Mouse (Mus musculus): Measurements from ENCODE around the gene Atpif1. TPM values are rescaled to one million over a fixed set of nuclear protein-coding genes. Genes with fewer than 3 reads are reported as not detected.

Atpif1 gene
- polyA plus RNA-seq, 1 experiment from 2014 or later, result 1,234 TPM

- H3K27me3 ChIP-seq, result no peaks in the 10 kb centered on the region
- no peaks in the 10 kb centered on the region for H3K9me3 ChIP-seq (replicated peaks)
- 63% methylated on average over 6 of the region's 6 CpGs for WGBS
- H3K4me2 ChIP-seq (replicated peaks), result no peak overlapping the region
- H3K9ac ChIP-seq, result no peak overlapping the region
- no peak for ATAC-seq (ENCODE audit: low FRiP score)
- no peak overlapping the region for H3K27ac ChIP-seq
- peaks cover 4% of the 10 kb centered on the region; the same call in 1 of the 2 replicates for H3K4me1 ChIP-seq
- no peak overlapping the region for H3K4me3 ChIP-seq
- H3K36me3 ChIP-seq, result no peaks in the 10 kb centered on the region
Observed at GRCm38 (mm10) chr4:132505034-132505738, 28.3 kb downstream of the Atpif1 start.

GRCm38 (mm10) chr4:132503344-132503743, 30.1 kb downstream of the Atpif1 start:
- WGBS, result 83% methylated on average over 11 of the region's 11 CpGs

GRCm38 (mm10) chr4:132501639-132502038, 31.8 kb downstream of the Atpif1 start:
- WGBS, result 94% methylated on average over 6 of the region's 6 CpGs
- H3K4me3 ChIP-seq, result no peak overlapping the region
- no peak overlapping the region for H3K4me2 ChIP-seq (replicated peaks)
- H3K36me3 ChIP-seq, result peaks cover 20% of the 10 kb centered on the region
- H3K27me3 ChIP-seq, result no peaks in the 10 kb centered on the region
- H3K4me1 ChIP-seq, result no peaks in the 10 kb centered on the region
- no peak overlapping the region for H3K9ac ChIP-seq
- H3K9me3 ChIP-seq (replicated peaks), result no peaks in the 10 kb centered on the region
- H3K27ac ChIP-seq, result no peak overlapping the region
- ATAC-seq (ENCODE audit: low FRiP score), result no peak

More at GRCm38 (mm10) chr4:132503344-132503743, 30.1 kb downstream of the Atpif1 start:
- no peaks in the 10 kb centered on the region; the same call in 1 of the 2 replicates for H3K4me1 ChIP-seq
- H3K9ac ChIP-seq, result no peak overlapping the region
- no peak for ATAC-seq (ENCODE audit: low FRiP score)
- no peak overlapping the region for H3K4me3 ChIP-seq
- H3K36me3 ChIP-seq, result 0 out of 2 replicates have a peak, but pooled peaks cover 6% of the 10 kb centered on the region
- H3K9me3 ChIP-seq (replicated peaks), result no peaks in the 10 kb centered on the region
- H3K27ac ChIP-seq, result no peak overlapping the region
- H3K4me2 ChIP-seq (replicated peaks), result no peak overlapping the region
- no peaks in the 10 kb centered on the region for H3K27me3 ChIP-seq

GRCm38 (mm10) chr4:132494271-132494918, 39.1 kb downstream of the Atpif1 start:
- ATAC-seq (ENCODE audit: low FRiP score), result no peak
- H3K36me3 ChIP-seq, result peaks cover 35% of the 10 kb centered on the region
- H3K4me1 ChIP-seq, result peaks cover 11% of the 10 kb centered on the region; the same call in 1 of the 2 replicates

GRCm38 (mm10) chr4:132492178-132493060, 41.0 kb downstream of the Atpif1 start:
- WGBS, result 66% methylated on average over 10 of the region's 10 CpGs
- H3K4me2 ChIP-seq (replicated peaks), result no peak overlapping the region
- ATAC-seq (ENCODE audit: low FRiP score), result no peak
- peak overlapping the region; percentile 52; the same call in 1 of the 2 replicates for H3K27ac ChIP-seq
- no peaks in the 10 kb centered on the region for H3K27me3 ChIP-seq
- H3K36me3 ChIP-seq, result peaks cover 23% of the 10 kb centered on the region
- no peaks in the 10 kb centered on the region for H3K9me3 ChIP-seq (replicated peaks)
- no peak overlapping the region for H3K4me3 ChIP-seq
- H3K4me1 ChIP-seq, result peaks cover 11% of the 10 kb centered on the region; the same call in 1 of the 2 replicates
- H3K9ac ChIP-seq, result peak overlapping the region; percentile 28; the same call in 1 of the 2 replicates

More at GRCm38 (mm10) chr4:132494271-132494918, 39.1 kb downstream of the Atpif1 start:
- Histone ChIP-seq H3K4me3 (no peak overlapping the region), H3K27ac (no peak overlapping the region), H3K9ac (no peak overlapping the region), H3K4me2 (replicated peaks) (no peak overlapping the region), H3K27me3 (no peaks in the 10 kb centered on the region), H3K9me3 (replicated peaks) (no peaks in the 10 kb centered on the region)
- 92% methylated on average over 20 of the region's 20 CpGs for WGBS

GRCm38 (mm10) chr4:132491748-132492147, 41.7 kb downstream of the Atpif1 start:
- WGBS, result 84% methylated on average over 6 of the region's 6 CpGs
- ATAC-seq (ENCODE audit: low FRiP score), result no peak
- no peak overlapping the region for H3K9ac ChIP-seq
- H3K36me3 ChIP-seq, result peaks cover 17% of the 10 kb centered on the region
- no peaks in the 10 kb centered on the region for H3K27me3 ChIP-seq
- no peaks in the 10 kb centered on the region for H3K9me3 ChIP-seq (replicated peaks)
- H3K4me1 ChIP-seq, result peaks cover 11% of the 10 kb centered on the region; the same call in 1 of the 2 replicates
- no peak overlapping the region for H3K4me2 ChIP-seq (replicated peaks)
- no peak overlapping the region for H3K4me3 ChIP-seq
- peak overlapping the region; percentile 52; the same call in 1 of the 2 replicates for H3K27ac ChIP-seq

- peaks cover 11% of the 10 kb centered on the region; the same call in 1 of the 2 replicates for H3K4me1 ChIP-seq
- H3K9ac ChIP-seq, result no peak overlapping the region
- H3K27ac ChIP-seq, result no peak overlapping the region
- H3K27me3 ChIP-seq, result no peaks in the 10 kb centered on the region
- no peak overlapping the region for H3K4me2 ChIP-seq (replicated peaks)
- WGBS, result 91% methylated on average over 8 of the region's 8 CpGs
- no peak overlapping the region for H3K4me3 ChIP-seq
- H3K36me3 ChIP-seq, result peaks cover 14% of the 10 kb centered on the region; the same call in 1 of the 2 replicates
- no peaks in the 10 kb centered on the region for H3K9me3 ChIP-seq (replicated peaks)
- no peak for ATAC-seq (ENCODE audit: low FRiP score)
Observed at GRCm38 (mm10) chr4:132491057-132491456, 42.4 kb downstream of the Atpif1 start.

GRCm38 (mm10) chr4:132490273-132491010, 43.0 kb downstream of the Atpif1 start:
- Histone ChIP-seq H3K27me3 (no peaks in the 10 kb centered on the region), H3K9ac (no peak overlapping the region), H3K9me3 (replicated peaks) (no peaks in the 10 kb centered on the region), H3K4me2 (replicated peaks) (no peak overlapping the region), H3K4me1 (peaks cover 11% of the 10 kb centered on the region; the same call in 1 of the 2 replicates), H3K36me3 (peaks cover 11% of the 10 kb centered on the region; the same call in 1 of the 2 replicates), H3K4me3 (no peak overlapping the region), H3K27ac (no peak overlapping the region)
- 95% methylated on average over 15 of the region's 15 CpGs for WGBS
- no peak for ATAC-seq (ENCODE audit: low FRiP score)

- Histone ChIP-seq H3K4me3 (no peak overlapping the region), H3K4me2 (replicated peaks) (no peak overlapping the region), H3K9ac (no peak overlapping the region), H3K4me1 (peaks cover 11% of the 10 kb centered on the region; the same call in 1 of the 2 replicates), H3K9me3 (replicated peaks) (no peaks in the 10 kb centered on the region), H3K27me3 (no peaks in the 10 kb centered on the region), H3K27ac (no peak overlapping the region), H3K36me3 (no peaks in the 10 kb centered on the region)
- no peak for ATAC-seq (ENCODE audit: low FRiP score)
- 80% methylated on average over 6 of the region's 6 CpGs for WGBS
Observed at GRCm38 (mm10) chr4:132488976-132489375, 44.5 kb downstream of the Atpif1 start.

- no peak overlapping the region for H3K27ac ChIP-seq
- H3K4me3 ChIP-seq, result no peak overlapping the region
- H3K9ac ChIP-seq, result no peak overlapping the region
- ATAC-seq (ENCODE audit: low FRiP score), result no peak
- 93% methylated on average over 3 of the region's 3 CpGs for WGBS
- no peak overlapping the region for H3K4me2 ChIP-seq (replicated peaks)
- H3K9me3 ChIP-seq (replicated peaks), result no peaks in the 10 kb centered on the region
- no peaks in the 10 kb centered on the region for H3K36me3 ChIP-seq
- H3K27me3 ChIP-seq, result no peaks in the 10 kb centered on the region
- peaks cover 11% of the 10 kb centered on the region; the same call in 1 of the 2 replicates for H3K4me1 ChIP-seq
Observed at GRCm38 (mm10) chr4:132488521-132488920, 44.9 kb downstream of the Atpif1 start.

- no peaks in the 10 kb centered on the region for H3K27me3 ChIP-seq
- no peak overlapping the region for H3K27ac ChIP-seq
- ATAC-seq (ENCODE audit: low FRiP score), result no peak
- H3K4me2 ChIP-seq (replicated peaks), result no peak overlapping the region
- no peaks in the 10 kb centered on the region for H3K9me3 ChIP-seq (replicated peaks)
- no peaks in the 10 kb centered on the region for H3K4me1 ChIP-seq
- WGBS, result 74% methylated on average over 5 of the region's 5 CpGs
- no peak overlapping the region for H3K9ac ChIP-seq
- no peaks in the 10 kb centered on the region for H3K36me3 ChIP-seq
- no peak overlapping the region for H3K4me3 ChIP-seq
Observed at GRCm38 (mm10) chr4:132484820-132485219, 48.6 kb downstream of the Atpif1 start.
